Mouse (Mus musculus): Measurements from ENCODE around the gene Nfatc3.

The Nfatc3 gene

DNA sequence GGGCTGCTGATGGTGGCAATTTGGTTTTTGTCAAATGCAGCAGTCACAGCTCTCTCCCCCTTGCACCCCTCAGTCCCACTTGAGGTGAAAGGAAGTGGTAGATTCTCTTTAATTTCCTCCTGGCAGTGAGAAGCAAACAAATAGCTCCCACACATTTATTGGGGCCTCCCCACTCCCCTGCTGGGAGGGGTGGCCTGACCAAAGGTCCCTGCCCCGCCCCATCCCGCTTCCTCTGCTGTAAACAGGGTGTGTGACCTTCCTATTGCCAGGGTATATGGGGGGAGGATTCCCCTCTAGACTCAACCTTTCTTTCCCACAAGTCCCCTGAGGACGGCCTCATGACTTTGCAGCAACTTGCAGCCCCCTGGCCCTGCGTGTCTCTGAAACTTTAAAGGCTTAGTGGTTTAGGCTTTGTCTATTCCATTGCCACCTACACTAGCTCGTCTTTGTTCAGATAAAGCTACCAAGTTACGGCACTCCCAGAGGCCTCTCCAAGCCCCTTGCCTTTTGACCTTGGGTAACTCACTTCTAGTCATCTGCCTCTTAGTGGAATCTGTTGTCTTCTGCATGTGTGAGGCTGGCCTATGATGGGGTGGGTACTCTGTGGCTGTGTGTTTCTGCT is 4.3 kb upstream of the Nfatc3 start:
- in situ Hi-C loops (cut with MboI; ENCODE audit: unreplicated experiment in 2 of 2): loop anchor here in 1 of 2 experiments (10.0 kb wide), 1 partner anchor 450 kb away; the partner anchor contains the start of gene Ripor1

DNA sequence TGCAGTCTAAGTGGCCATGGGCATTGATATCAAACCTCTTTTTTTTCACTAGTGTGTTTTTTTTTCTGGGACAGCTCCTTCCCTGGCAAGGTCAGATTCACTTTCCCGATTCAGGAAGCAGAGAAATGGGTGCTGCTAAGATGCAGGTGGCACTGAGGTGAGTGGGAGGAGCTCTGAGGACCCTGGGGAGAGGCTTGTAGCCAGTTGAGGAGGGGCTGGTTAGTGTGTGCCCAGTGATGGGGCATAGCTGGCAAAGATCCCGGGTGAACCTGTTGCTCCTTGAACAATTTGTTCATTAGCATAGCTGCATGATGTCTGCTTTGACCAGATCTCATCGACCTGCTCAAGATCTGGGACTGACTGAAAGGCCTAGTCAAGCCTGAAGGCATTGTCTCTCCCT is 3.6 kb upstream of the Nfatc3 start:
- in situ Hi-C loops (cut with MboI; ENCODE audit: unreplicated experiment in 2 of 2): loop anchor here in 1 of 2 experiments (10.0 kb wide), 1 partner anchor 450 kb away; the partner anchor contains the start of gene Ripor1

DNA sequence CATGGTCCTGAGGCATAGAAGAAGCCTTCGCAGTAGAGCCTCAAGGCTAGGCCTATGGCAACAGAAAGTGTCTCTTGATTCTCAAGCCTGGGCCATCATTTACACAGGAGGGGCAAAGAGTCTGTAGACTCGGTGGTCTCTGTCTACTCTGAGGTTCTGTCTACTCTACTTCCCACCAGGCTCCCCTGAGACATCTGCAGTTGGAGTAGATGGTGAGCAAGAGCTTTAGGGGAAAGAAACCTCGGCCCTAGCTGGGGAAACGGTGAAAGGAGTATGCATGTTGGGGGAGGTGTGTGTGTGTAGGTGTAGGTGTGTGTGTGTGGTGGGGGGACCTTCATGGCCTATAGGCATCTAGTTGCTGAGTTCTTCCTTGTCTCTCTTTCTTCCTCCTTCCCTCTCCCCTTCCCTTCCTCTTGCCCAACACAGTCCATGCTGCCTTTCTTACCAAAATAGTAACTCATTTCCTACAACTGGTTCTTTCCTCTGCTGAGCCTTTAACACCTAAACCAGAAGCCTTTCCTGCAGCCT is 2.1 kb upstream of the Nfatc3 start:
- in situ Hi-C loops (cut with MboI; ENCODE audit: unreplicated experiment in 2 of 2): loop anchor here in 1 of 2 experiments (10.0 kb wide), 1 partner anchor 452 kb away; the partner anchor contains the start of gene Ripor1

DNA sequence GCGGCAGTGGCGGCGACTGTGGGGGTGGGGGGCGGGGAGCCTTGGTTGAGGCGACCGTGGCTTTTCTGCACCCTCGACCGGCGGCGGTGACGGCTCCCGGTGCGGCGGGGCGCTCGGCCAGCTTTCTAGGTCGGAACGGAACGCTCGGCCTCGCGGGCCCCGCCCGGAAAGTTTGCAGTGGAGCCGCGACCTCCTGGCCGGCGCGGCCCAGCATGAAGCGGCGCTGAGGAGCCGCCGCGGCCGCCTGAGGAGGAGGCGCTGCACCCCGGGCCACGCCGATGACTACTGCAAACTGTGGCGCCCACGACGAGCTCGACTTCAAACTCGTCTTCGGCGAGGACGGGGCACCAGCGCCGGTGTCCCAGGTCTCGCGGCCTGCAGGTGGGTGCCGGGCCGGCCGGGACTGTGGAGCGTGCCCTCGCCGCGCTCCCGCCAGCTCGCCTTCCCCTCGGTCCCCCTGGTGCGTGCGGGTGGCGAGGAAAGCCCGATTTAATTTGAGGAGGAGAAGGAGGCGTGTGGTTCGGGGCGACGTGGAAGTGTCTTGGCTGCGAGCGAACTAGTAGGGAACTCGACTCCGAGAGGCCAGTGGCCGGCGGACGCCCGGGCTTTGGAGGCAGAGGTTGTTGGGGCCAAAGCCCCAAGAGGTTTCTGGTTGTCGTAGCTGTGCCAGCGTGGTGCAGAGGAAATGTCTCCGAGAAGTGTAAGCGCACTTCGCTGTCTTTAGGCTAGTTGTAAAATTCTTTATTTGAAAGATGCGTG is 1.2 kb downstream of the Nfatc3 start:
- in situ Hi-C loops (cut with MboI; ENCODE audit: unreplicated experiment in 2 of 2): loop anchor here in 1 of 2 experiments (10.0 kb wide), 1 partner anchor 455 kb away; the partner anchor contains the start of gene Ripor1

DNA sequence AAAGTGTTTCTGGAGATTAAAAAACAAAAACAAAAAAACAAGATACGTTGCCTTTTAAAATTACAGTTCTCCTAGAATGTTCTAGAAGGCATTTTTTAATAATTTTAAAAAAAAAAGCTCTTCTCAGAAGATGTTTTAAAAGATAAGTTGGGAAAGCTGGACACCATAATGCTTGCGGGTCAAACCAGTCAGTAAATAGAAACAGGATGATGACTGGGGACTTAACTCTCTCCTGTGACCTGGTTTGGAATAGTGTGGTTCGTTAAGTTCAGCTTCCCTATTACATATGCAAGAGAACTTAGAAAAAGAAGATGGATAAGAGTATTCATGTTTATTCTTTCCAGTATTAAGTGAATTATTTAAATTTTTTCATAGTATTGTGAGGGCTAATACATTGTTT is 1.9 kb downstream of the Nfatc3 start:
- in situ Hi-C loops (cut with MboI; ENCODE audit: unreplicated experiment in 2 of 2): no loop called here

DNA sequence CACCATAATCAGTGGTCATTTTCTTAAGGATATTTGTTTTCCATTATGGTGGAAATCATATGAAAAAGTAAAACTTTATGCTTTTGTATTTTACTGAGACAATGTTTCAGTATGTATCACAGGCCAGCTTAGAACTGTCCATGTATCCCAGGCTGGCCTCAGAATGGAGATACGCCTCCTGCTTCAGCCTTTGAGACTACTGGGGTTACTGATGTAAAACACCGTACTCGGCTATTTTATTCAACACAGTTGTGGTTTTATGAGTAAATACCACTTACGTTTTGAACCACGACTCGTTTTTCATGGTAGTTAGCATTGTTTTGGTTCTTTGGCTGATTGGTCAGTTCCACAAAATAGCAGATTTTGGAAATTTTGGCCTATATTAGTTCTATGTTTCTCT is 3.0 kb downstream of the Nfatc3 start:
- in situ Hi-C loops (cut with MboI; ENCODE audit: unreplicated experiment in 2 of 2): no loop called here

DNA sequence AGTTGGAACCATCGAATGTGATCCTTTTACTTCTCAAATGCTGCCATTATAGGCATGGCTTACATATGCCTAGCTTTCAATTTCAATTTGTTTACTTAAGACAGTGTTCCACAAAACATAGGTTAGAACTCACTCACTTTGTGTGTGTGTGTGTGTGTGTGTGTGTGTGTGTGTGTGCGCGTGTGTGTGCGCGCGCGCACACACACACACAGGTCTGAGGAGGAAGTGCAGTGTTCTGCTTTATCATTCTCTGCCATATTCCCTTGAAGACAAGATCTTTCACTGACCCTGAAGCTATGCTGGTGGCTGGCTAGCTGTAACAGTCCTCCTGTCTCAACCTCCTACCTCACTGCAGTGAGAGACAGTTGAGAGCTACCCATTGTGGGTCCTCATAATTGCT is 4.4 kb downstream of the Nfatc3 start:
- in situ Hi-C loops (cut with MboI; ENCODE audit: unreplicated experiment in 2 of 2): no loop called here

DNA sequence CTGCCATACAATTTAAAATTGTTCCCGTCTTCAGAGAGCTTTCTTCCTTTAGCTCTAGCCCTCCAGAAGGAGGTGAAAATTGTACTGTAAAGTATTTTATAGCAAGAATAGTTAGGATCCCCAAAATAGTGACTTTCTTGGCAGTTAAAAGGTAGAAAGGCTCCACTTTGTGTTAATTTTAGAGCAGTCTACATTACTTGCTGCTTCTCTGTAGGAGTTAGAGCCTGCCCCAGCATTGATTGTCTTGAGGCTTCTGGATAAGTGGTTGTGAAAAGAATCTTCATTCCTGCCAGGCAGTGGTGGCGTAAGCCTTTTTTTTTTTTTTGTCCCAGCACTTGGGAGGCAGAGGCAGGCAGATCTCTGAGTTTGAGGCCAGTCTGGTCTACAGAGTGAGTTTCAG is 8.1 kb downstream of the Nfatc3 start:
- in situ Hi-C loops (cut with MboI; ENCODE audit: unreplicated experiment in 2 of 2): no loop called here

DNA sequence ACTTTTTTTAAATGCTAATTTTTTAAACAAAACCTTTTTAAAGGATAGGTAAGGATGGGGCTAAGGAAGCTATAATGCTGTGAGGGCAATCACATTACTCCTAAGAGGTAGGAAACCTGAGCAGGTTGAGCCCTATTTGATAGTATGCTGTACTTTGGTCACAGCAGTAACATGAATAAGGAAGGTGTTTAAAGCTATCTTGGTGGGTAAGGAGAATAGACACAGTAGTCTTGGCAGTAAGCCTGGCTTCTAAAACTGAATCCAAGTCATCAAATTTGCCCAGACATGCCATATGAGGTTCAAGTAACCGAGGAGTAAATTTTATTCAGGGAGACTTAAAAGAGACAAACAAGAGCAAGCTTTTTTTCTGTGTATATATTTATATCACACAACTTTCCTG is 10.9 kb downstream of the Nfatc3 start:
- in situ Hi-C loops (cut with MboI; ENCODE audit: unreplicated experiment in 2 of 2): no loop called here

DNA sequence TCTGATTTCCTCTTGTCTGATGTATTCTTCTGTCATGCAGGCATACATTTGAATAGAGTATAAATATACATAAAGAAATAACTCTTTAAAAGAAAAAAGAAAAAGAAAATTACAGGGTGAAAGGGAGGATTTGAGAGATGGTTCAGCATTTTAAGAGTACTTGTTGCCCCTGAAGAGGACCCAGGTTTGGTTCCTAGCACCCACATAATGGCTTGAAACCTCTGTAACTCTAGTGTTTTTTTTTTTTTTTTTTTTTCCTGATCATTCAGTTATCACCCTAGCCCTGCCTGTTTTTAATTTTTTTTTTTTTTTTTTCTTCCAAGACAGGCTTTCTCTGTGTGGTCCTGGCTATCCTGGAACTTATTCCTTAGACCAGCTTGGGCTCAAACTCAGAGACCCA is 13.5 kb downstream of the Nfatc3 start:
- in situ Hi-C loops (cut with MboI; ENCODE audit: unreplicated experiment in 2 of 2): no loop called here

DNA sequence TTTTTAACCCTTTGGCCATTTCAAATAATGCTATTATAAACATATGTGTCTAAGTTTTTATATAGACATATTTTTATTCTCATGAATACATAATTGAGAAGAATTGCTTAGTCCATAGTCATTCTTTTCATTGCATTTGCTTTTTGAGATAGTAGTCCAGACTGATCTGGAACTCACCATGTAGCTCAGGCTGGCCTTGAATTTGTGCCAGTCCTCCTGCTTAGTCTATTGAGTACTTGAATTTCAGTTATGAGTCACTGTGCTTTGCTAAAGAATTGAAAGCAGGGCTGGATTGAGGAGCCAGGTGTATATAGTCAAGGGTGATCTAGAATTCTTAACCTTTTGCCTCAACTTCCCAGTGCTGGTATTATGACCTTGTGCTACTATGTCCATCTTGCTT is 15.6 kb downstream of the Nfatc3 start:
- in situ Hi-C loops (cut with MboI; ENCODE audit: unreplicated experiment in 2 of 2): no loop called here

DNA sequence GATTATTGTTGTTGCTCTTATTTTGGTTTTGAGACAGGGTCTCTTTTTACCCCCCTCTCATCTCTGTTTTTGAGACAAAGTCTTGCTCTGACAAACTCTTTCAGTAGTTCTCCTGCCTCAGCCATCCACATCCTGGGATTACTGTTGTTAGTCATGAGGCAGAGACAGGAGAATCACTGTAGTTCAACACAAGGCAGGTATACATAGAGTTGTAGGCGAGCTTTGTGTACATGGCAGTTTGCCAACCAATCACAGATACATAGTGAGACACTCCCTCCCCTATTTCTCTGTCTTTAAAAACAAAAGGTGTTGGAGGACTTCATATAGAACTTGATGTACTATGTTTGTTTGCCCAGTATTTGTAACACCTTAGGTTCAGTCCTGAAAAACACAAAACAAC is 16.0 kb downstream of the Nfatc3 start:
- in situ Hi-C loops (cut with MboI; ENCODE audit: unreplicated experiment in 2 of 2): loop anchor here in 1 of 2 experiments (5.0 kb wide), 1 partner anchor 47 kb away; no protein-coding TSS in a partner anchor

DNA sequence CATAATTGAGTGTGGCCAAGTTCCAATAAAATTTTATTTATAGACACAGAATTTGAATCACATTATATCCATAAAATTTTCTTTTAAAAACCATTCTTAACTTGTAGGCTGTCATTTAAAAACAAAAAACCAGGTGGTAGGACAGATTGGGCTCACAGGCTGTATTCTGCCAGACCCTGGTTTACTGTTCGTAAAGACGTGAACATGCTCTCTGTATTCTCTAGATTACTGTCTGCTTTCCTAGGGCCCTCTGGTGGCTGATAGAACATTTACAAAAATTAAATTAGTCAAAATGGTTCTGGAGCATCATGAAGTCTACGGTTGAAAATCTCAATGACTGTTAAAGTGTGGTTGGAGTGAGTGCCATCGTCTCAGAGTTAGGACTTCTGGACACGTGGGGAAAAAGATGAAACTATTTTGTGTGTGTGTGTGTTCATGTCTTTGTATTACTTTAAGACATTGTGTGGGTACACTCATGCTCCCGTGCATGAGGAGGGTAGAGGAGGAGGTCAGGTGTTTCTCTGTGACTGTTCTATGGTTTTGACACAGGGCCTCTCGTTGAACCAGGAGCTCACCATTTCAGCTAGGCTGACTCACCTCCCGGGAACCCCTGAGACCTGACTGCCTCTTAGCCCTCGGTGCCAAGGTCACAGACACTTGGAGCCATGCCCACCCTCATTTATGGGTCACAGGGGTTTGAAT is 16.7 kb downstream of the Nfatc3 start:
- in situ Hi-C loops (cut with MboI; ENCODE audit: unreplicated experiment in 2 of 2): loop anchor here in 1 of 2 experiments (5.0 kb wide), 1 partner anchor 48 kb away; no protein-coding TSS in a partner anchor

DNA sequence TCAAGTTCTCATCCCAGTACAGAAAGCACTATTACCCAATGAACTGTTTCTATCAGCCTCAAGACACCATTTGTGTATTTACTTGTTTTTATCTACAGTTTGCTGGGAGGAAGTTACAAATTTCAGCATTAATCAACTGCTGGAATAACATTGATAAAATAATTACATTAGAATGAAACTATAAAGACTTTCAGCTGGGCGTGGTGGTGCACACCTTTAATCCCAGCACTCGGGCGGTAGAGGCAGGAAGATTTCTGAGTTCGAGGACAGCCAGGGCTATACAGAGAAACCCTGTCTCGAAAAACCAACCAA is 17.2 kb downstream of the Nfatc3 start:
- in situ Hi-C loops (cut with MboI; ENCODE audit: unreplicated experiment in 2 of 2): loop anchor here in 1 of 2 experiments (5.0 kb wide), 1 partner anchor 49 kb away; no protein-coding TSS in a partner anchor

DNA sequence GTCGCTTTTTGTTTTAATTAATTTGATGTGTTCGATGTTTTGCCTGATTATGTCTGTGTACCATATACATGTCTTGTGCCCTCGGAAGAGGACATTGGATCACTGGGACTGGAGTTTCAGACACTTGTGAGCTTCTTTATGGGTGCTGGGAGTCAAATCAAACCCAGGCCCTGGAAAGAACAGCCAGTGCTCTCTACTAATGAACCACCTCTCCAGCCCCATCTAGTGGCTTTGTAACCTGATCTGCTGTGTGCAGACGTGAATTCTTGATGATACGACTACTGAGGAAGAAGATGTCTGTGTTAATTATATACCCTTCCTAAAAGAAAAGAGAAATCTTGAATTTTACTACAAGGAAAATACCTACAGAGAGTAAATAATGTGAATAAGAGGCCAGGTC is 18.0 kb downstream of the Nfatc3 start:
- in situ Hi-C loops (cut with MboI; ENCODE audit: unreplicated experiment in 2 of 2): loop anchor here in 1 of 2 experiments (5.0 kb wide), 1 partner anchor 49 kb away; no protein-coding TSS in a partner anchor

DNA sequence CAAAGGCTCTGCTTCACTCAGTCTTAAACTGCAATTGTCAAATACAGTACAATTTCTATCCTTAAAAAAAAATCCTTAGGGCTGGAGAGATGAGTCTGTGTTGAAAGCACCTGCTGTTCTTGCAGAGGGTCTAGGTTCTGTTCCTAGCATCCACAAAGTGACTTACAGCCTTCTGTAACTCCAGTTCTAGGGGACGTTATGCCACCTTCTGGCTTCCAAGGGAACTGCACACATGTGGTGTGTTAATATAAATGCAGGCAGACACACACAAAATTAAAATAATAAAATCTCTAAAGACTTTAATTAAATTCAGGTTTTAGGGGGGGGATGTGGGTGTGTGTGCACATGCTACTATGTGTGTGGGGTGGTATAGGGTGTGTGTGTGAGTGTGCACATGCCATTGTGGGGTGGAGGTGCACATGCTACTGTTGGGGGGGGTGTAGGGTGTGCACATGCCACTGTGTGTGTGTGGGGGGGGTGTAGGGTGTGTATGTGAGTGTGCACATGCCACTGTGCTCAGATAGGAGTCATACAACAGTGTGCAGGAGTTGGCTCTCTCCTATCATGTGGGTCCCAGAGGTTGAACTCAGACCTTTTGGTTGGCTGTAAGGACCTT is 18.9 kb downstream of the Nfatc3 start:
- in situ Hi-C loops (cut with MboI; ENCODE audit: unreplicated experiment in 2 of 2): loop anchor here in 1 of 2 experiments (5.0 kb wide), 1 partner anchor 50 kb away; no protein-coding TSS in a partner anchor

DNA sequence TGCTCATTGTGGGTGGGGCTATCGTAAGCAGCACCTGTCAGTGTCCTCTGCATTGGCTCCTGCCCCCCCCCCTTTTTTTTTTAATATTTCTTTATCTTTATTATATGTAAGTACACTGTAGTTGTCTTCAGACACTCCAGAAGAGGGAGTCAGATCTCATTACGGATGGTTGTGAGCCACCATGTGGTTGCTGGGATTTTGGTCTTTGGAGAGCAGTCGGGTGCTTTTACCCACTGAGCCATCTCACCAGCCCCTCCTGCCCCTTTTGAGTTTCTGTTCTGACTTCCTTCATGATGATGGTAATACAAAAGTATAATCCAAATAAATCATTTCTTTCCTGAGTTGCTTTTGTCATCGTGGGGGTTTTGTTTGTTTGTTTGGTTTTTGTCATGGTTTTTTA is 43.7 kb downstream of the Nfatc3 start:
- in situ Hi-C loops (cut with MboI; ENCODE audit: unreplicated experiment in 2 of 2): loop anchor here in 1 of 2 experiments (10.0 kb wide), 1 partner anchor 388 kb away; no protein-coding TSS in a partner anchor

DNA sequence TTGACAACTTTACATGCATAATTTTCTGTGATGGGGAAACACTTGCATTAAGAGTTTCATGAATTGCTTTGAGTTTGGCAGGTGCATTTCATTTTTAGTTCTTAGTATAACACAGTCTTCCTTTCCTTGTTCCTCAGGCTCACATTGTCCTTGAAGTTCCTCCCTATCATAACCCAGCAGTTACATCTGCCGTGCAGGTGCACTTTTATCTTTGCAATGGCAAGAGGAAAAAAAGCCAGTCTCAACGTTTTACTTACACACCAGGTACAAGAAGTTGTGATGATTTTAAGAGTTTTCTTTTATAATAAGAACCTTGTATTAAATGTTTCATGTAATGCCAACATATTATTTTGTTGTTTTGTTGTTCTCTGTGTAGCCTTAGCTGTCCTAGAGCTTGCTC is 45.2 kb downstream of the Nfatc3 start:
- in situ Hi-C loops (cut with MboI; ENCODE audit: unreplicated experiment in 2 of 2): loop anchor here in 1 of 2 experiments (10.0 kb wide), 1 partner anchor 389 kb away; no protein-coding TSS in a partner anchor

DNA sequence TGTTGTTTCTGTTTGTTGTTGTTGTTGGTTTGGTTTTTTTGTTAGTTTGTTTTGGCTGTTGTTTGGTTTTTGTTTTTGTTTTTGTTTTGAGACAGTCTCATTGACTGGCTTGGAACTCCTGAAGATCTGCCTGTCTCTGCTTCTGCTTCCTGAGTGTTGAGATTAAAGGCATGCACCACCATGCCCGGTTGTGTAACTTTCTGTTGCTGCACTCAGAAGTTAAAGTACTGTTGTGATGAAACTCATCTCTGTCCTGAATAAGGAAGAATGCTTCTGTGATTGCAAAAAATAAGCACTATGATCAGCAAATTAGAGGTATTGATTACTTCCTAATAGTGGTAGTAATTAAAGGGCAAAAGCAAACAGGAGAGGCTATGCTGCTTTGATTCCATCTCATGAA is 47.6 kb downstream of the Nfatc3 start:
- in situ Hi-C loops (cut with MboI; ENCODE audit: unreplicated experiment in 2 of 2): loop anchor here (5.0 to 10.0 kb wide), 2 partner anchors 79 to 391 kb away; no protein-coding TSS in a partner anchor

DNA sequence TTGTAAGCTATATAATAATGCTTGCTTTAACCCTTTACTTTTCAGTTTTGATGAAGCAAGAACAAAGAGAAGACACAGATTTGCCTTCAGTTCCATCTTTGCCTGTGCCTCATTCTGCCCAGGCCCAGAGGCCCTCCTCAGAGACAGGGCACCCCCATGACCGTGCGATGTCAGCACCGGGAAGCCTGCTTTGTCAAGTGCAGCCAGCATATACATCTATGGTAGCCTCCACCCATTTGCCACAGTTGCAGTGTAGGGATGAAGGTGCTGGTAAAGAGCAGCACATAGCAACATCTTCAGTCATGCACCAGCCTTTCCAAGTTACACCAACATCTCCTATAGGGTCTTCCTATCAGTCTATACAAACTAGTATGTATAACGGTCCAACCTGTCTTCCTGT is 49.4 kb downstream of the Nfatc3 start:
- in situ Hi-C loops (cut with MboI; ENCODE audit: unreplicated experiment in 2 of 2): loop anchor here (5.0 to 10.0 kb wide), 2 partner anchors 81 to 393 kb away; no protein-coding TSS in a partner anchor
